Mouse (Mus musculus) right cerebral cortex, postnatal 25 days (tissue): Measurements from ENCODE around the gene Josd1.
"Not testable (repeated sequence)": the region's sequence is repeated elsewhere in the genome, so short reads cannot be mapped to it uniquely, and the experiment has no call there.

Source experiments
- DNase-seq: peaks from one replicate; pipeline ENCODE4 v3.0.0; 2022

The Josd1 gene

GRCm38 (mm10) chr15:79691023-79691508, 3.3 kb upstream of the Josd1 start:
- peak; percentile 69 for DNase-seq

- peak; percentile 97 for DNase-seq
These were observed 2.8 kb upstream of the Josd1 start, which contains the start of gene Gtpbp1 for GRCm38 (mm10) chr15:79690426-79691022. Gene Gtpbp1 (plus strand): TSS chr15:79690845.

GRCm38 (mm10) chr15:79689662-79690425, 2.1 kb upstream of the Josd1 start:
- no peak for DNase-seq

- no peak for DNase-seq
These were observed 693 bp upstream of the Josd1 start for GRCm38 (mm10) chr15:79688268-79688956.

- no peak for DNase-seq
These were observed 544 bp downstream of the Josd1 start for GRCm38 (mm10) chr15:79687175-79687574.

- no peak for DNase-seq
These were observed 1.5 kb downstream of the Josd1 start for GRCm38 (mm10) chr15:79686046-79686869.

GRCm38 (mm10) chr15:79685141-79685641, 2.5 kb downstream of the Josd1 start:
- DNase-seq, result no peak

- DNase-seq, result no peak
These were observed 3.1 kb downstream of the Josd1 start for GRCm38 (mm10) chr15:79684616-79685015.

GRCm38 (mm10) chr15:79683707-79684465, 3.8 kb downstream of the Josd1 start:
- DNase-seq, result peak; percentile 38

- no peak for DNase-seq
These were observed 4.6 kb downstream of the Josd1 start for GRCm38 (mm10) chr15:79683146-79683545.

GRCm38 (mm10) chr15:79681973-79682372, 5.7 kb downstream of the Josd1 start:
- DNase-seq, result no peak

GRCm38 (mm10) chr15:79677936-79678335, 9.8 kb downstream of the Josd1 start:
- no peak for DNase-seq

- not testable (repeated sequence) for DNase-seq
These were observed 15.8 kb downstream of the Josd1 start for GRCm38 (mm10) chr15:79671828-79672348.

GRCm38 (mm10) chr15:79670972-79671299, 16.8 kb downstream of the Josd1 start:
- DNase-seq, result no peak

- DNase-seq, result peak; percentile 90
These were observed 17.3 kb downstream of the Josd1 start, which contains the start of gene Tomm22 for GRCm38 (mm10) chr15:79670249-79670971. Gene Tomm22 (plus strand): TSS chr15:79670861.

GRCm38 (mm10) chr15:79669195-79669594, 18.5 kb downstream of the Josd1 start:
- DNase-seq, result no peak

- no peak for DNase-seq
These were observed 23.1 kb downstream of the Josd1 start for GRCm38 (mm10) chr15:79664666-79665065.

GRCm38 (mm10) chr15:79661852-79662251, 25.9 kb downstream of the Josd1 start:
- DNase-seq, result no peak

- peak; percentile 97 for DNase-seq
These were observed 29.0 kb downstream of the Josd1 start, which contains the start of the genes Fam227a and Cby1 for GRCm38 (mm10) chr15:79658531-79659375. Gene Fam227a (minus strand): TSS chr15:79658956. Gene Cby1 (plus strand): TSS chr15:79659199.
